Mouse (Mus musculus) cortical plate, adult 2 months (tissue): ENCODE results near the gene Ccdc51.

Source experiments
- CTCF ChIP-seq: fragments of 200-500 bp; IDR thresholded peaks from 2 replicates; pipeline ENCODE4 v1.5.1; 2011; ENCODE audit warnings: mild to moderate bottlenecking, control low read depth, low read length; ENCODE audit not compliant: insufficient read depth; ENCODE audit errors: extremely low read depth
- POLR2A ChIP-seq: fragments of 200-500 bp; IDR thresholded peaks from 2 replicates; pipeline ENCODE4 v1.6.1; 2011; ENCODE audit warnings: mild to moderate bottlenecking, low read length, control low read depth; ENCODE audit not compliant: insufficient read depth; ENCODE audit errors: extremely low read depth

GRCm38 (mm10) chr9:109052490-109053260 is 29.6 kb upstream of the Ccdc51 start:
- no peak for TF ChIP-seq POLR2A
- TF ChIP-seq CTCF: no peak
